Mouse (Mus musculus) kidney, postnatal 14 days (tissue): ENCODE results near the gene Emc8.

Experiments
- DNase-seq: peaks from one replicate; pipeline ENCODE4 v3.0.0; 2022; ENCODE audit warnings: mixed read lengths

Gene Emc8

GRCm38 (mm10) chr8:120668374-120668905 is at the start of gene Emc8:
Gene Emc8, minus strand, starts transcription at chr8:120668573.
- DNase-seq, result no peak

DNA sequence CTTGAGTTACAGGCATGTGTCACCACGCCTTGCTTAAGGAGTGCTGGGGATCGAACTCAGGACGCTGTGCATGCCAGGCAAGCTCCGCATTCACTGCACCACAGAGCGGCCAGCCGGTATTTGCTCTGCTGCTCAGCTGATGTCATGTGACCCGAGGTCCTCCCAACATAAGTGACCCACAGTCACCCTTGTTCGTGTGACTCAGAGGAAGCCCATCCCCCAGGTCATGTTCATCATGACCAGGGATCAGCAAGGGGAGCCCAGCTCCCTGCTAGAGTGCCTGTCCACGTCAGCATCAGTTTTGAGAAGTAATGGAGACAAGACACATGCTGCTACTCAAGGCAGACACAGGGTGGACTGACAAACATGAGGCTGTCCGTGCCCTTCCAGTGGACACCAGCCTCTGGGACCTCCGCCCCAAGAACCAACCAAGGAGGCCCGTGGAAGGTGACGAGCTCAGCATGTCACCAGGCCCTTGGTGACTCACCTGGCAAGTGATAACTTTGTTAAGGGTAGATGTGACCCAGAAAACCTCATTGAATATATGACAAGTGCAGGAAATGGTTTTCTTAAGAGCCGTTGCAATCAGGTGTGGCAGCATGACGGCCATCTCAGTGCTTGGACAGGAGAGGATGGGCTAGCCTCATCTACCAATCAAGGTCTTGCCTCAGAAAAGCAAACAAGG is 47.8 kb upstream of the Emc8 start:
- DNase-seq, result no peak

DNA sequence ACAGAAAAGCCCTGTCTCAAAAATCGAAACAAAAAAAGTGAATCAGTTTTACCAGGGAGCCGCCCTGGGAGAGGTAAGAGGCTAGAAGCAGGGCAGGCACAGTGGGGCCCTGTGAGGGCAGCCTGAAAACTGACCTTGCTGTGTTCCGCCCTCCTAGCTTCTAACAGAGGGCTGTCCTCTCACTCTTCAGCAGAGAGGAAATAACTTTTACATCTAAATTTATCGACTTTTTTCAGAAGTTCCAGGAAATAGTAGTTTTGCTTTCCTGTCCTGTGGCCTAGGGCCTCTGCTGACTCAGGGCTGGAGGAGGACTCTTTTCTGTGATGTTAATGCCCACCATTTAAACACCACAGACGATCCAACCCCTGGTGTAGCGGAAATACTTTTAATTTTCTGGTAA is 46.8 kb upstream of the Emc8 start:
- no peak for DNase-seq

DNA sequence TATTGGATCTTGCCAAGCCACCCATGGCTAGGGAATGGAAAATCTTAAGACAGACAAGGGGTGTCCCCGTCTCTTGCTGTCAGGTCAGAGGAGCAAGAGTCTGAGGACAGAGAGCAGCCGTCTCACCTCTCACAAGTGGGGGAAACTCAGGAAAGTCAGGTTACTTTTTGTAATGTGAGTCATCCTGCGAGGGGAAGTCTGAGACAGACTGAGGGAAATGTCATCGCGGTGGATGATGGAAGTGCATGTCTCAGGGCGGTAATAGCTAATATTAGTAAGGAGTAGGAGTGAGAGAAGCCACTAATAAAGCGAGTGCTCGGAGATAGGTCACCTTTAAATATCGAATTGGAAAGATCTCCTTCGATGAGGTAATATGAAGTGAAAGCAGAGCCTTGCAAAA is 40.8 kb upstream of the Emc8 start:
- no peak for DNase-seq

GRCm38 (mm10) chr8:120706193-120706592 is 37.8 kb upstream of the Emc8 start:
- DNase-seq, result no peak

- DNase-seq, result no peak
Observed at GRCm38 (mm10) chr8:120705163-120705562, 36.8 kb upstream of the Emc8 start.

- no peak for DNase-seq
Observed at GRCm38 (mm10) chr8:120704203-120704602, 35.8 kb upstream of the Emc8 start.

GRCm38 (mm10) chr8:120701758-120702465 is 33.5 kb upstream of the Emc8 start:
- no peak for DNase-seq

DNA sequence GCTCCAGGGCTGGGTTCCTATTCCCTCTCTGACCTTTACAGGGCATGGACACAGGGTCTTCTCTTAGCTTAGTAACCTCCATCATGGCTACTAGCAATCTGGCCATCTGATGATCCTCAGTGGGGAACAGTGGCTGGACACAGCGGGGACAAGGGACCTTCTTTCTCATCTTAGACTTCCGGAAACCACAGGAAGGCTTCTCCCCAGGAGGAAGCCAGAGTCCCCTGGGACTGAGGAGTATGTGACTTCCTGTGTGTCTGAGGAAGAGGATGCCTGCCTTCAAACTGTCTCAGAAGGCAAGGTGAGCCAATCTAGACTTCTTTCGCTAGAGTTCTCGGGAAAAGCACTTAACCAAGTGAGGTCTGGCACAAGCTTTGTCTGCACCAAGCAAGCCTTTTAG is 31.7 kb upstream of the Emc8 start:
- no peak for DNase-seq

DNA sequence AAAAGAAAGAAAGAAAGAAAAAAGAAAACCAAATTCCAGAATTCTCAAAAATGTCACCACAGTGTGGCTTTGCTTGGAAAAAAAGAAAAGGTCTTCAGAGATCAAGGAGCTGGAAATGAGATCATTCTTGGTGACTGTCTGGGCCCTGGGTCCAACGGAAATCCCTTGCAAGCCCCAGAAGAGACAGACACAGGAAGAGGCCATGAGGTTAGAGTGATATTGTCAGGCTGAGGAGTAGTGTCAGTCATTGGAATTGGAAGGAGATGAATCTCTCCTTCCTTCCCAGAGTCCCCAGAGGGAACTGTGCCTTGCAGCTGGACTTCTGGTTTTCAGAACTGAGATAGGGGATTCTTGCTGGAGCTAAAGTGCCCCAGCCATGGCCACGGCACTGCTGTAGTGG is 31.2 kb upstream of the Emc8 start:
- no peak for DNase-seq

- DNase-seq, result no peak
Observed at GRCm38 (mm10) chr8:120699079-120699478, 30.7 kb upstream of the Emc8 start.

GRCm38 (mm10) chr8:120698426-120698825 is 30.1 kb upstream of the Emc8 start:
- DNase-seq, result no peak

- DNase-seq, result no peak
Observed at GRCm38 (mm10) chr8:120697979-120698272, 29.6 kb upstream of the Emc8 start.

- DNase-seq, result peak; percentile 55
Observed at GRCm38 (mm10) chr8:120697154-120697978, 29.0 kb upstream of the Emc8 start.

GRCm38 (mm10) chr8:120696401-120697153 is 28.2 kb upstream of the Emc8 start:
- DNase-seq, result peak; percentile 67

DNA sequence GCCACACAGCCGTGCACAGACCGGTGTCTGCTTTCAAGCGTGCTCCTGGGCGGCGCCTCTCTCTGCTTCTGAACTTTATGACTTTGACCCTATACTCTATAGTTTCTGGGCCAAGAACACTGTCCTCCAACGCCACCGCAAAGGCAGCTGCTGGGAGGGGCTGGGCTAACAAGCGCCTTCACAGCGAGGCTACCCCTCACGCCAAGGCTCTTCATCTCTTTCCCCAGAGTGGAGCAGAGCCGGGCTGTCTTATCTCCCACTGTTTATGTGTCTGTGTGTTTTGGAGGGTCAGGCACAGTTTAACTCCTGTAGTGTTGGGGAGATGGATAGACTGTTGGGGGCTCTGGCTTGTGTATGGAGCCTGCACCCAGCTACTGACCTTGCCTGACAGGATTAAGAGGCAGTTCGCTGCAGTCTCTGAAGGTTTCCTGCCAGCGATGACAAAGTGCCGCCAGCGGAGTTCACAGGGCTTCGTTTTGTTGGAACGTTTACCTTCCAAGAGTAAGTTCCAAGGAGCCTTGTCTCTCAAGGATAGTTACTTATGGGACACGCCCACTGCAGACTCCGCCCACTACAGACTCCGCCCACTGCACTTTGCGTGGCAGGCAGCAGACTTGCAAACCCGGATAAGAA is 25.6 kb upstream of the Emc8 start:
- peak; percentile 70 for DNase-seq

DNA sequence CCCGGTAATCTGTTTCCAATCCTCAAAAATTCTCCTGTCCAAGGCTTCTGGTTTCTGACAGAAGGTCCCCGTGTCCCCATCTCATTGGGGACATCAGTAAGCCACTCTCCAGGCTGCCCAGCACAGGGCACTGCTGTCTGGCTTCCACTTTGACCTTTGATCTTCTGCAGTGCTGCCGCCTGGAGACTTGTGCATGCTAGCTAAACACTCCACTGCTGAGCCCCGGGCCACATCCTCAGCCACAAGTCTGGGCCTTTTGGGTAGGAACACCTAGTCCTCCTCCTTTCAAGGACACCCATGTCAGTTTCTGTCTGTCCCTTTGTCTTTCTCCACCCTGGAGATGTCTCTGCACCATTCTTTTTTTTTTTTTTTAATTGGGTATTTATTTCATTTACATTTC is 24.6 kb upstream of the Emc8 start:
- DNase-seq, result no peak

DNA sequence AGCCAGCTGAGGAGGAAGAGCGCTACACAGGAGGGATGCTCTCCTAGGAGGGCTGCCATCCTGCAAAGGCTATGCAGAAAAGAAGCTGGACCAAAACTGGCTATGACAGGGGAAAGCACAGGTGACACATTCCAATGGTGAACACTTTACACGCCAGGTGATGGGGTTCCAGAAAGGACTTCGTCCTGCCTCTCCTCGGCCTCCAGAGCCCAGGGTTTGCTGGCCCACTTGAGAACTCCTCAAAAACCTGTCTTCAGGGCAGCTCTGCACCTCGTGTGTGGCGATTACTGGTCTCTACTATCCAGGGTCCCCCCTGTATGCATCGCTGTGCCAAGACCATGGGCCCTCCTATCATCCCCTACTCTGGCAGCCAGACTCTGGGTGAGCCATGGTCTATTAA is 20.1 kb upstream of the Emc8 start:
- no peak for DNase-seq

GRCm38 (mm10) chr8:120687786-120688185 is 19.4 kb upstream of the Emc8 start:
- DNase-seq, result peak; percentile 78

- DNase-seq, result no peak
Observed at GRCm38 (mm10) chr8:120686576-120686975, 18.2 kb upstream of the Emc8 start.

- DNase-seq, result no peak
Observed at GRCm38 (mm10) chr8:120686051-120686450, 17.7 kb upstream of the Emc8 start.

DNA sequence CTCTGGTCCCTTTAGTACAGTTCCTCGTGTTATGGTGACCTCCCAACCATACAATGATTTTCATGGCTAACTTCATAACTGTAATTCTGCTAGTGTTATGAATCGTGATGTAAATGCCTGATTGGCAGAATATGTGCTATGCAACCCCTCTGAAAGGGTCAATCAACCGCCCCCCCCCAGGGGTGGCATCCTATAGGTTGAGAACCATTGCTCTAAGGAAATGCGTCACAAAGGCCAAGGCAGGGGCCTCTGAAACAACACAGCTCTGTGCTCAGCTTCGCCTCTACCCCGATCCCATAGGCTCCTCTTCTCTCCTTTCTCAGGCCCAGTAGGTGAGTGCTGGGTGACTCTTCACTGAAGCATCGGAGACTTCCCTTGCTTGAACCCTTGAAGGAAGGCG is 17.2 kb upstream of the Emc8 start:
- DNase-seq, result no peak
